Mouse (Mus musculus): Measurements from ENCODE around the gene Gpam.

- TF ChIP-seq CTCF (IDR thresholded peaks at IDR 0.05; ENCODE audit: low read depth) (no peak), EP300 (IDR thresholded peaks at IDR 0.05; ENCODE audit: low read depth) (no peak)
Observed at GRCm38 (mm10) chr19:55085857-55086185, 41.2 kb downstream of the Gpam start.

All from liver, postnatal 0 days (tissue).